Mouse (Mus musculus): Measurements from ENCODE around the gene 6820408C15Rik.

DNA sequence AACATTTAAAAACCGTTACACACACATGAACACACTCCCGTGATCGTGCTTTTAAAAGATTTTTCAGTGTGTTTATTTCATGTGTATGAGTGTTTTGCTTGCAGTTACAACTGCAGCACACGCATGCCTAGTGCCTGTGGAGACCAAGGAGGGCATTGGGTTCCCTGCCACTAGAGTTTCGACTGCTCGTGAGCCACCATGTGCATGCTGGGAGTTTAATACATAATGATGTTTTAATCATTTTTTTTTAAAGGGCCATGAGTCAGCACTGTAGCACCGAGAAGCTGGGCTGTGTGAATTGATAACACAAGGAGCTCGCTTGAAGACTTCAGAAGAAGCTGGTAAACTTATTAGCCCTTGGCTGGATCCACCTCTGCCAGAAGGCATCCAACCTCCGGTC lies 41.8 kb upstream of the 6820408C15Rik start:
- no peak for TF ChIP-seq POLR2A (IDR thresholded peaks at IDR 0.05; ENCODE audit: low read depth, low read length)
- TF ChIP-seq CTCF (IDR thresholded peaks at IDR 0.05; ENCODE audit: extremely low read depth, insufficient read depth, insufficient read length, insufficient replicate concordance) = no peak

Measured in spleen, adult 2 months (tissue).